Mouse (Mus musculus) heart, embryonic 14.5 days (tissue): ENCODE measurements around the gene Lamtor1. TPM values are rescaled to one million over a fixed set of nuclear protein-coding genes. Genes with fewer than 3 reads are reported as not detected.
A peak's percentile ranks its signal among the peaks of the same experiment; 100 is the strongest.

Experiments used
- ATAC-seq: fragments of 200-750 bp; cut with Nextera tagmentation; 2 replicates; pipeline ENCODE4 v1.8.0; 2017; ENCODE audit warnings: low read depth, moderate TSS enrichment; ENCODE audit not compliant: insufficient number of reproducible peaks, insufficient read depth, low FRiP score
- H3K27ac ChIP-seq, 2 experiments: fragments of 200-500 bp in 1 of 2; fragments of 300-500 bp in 1 of 2; sonication (generic) in 1 of 2; replicated peaks in 1 of 2; 2 replicates each; pipeline ENCODE4 v1.5.1; 2012 to 2014; ENCODE audit warnings: low read depth in 2 of 2, low read length in 2 of 2, control low read depth in 1 of 2, mild to moderate bottlenecking in 1 of 2, mixed read lengths in 1 of 2; ENCODE audit not compliant: control insufficient read depth in 1 of 2, insufficient read depth in 1 of 2
- H3K27me3 ChIP-seq: fragments of 300-500 bp; sonication (generic); 2 replicates; pipeline ENCODE4 v1.6.1; 2014; ENCODE audit warnings: mild to moderate bottlenecking, low read length, control low read depth; ENCODE audit not compliant: control insufficient read depth, insufficient read depth
- H3K36me3 ChIP-seq: fragments of 300-500 bp; sonication (generic); 2 replicates; pipeline ENCODE4 v1.6.1; 2014; ENCODE audit warnings: mild to moderate bottlenecking, control low read depth, low read length, mixed read lengths; ENCODE audit not compliant: control insufficient read depth, insufficient read depth
- H3K4me1 ChIP-seq, 2 experiments: fragments of 200-500 bp in 1 of 2; fragments of 300-500 bp in 1 of 2; sonication (generic) in 1 of 2; 2 replicates each; pipeline ENCODE4 v1.6.1; 2012 to 2014; ENCODE audit warnings: low read length in 2 of 2, control low read depth in 1 of 2, mixed read lengths in 1 of 2; ENCODE audit not compliant: control insufficient read depth in 2 of 2, insufficient read depth in 2 of 2
- H3K4me2 ChIP-seq: fragments of 300-500 bp; sonication (generic); 2 replicates; pipeline ENCODE4 v1.6.1; 2014; ENCODE audit warnings: mild to moderate bottlenecking, low read length
- H3K4me3 ChIP-seq, 2 experiments: fragments of 200-500 bp in 1 of 2; fragments of 300-500 bp in 1 of 2; sonication (generic) in 1 of 2; 2 replicates each; pipeline ENCODE4 v1.5.1; 2012 to 2014; ENCODE audit warnings: low read length in 2 of 2, mild to moderate bottlenecking in 2 of 2, control low read depth in 1 of 2, low read depth in 1 of 2, moderate library complexity in 1 of 2; ENCODE audit not compliant: control insufficient read depth in 1 of 2, insufficient read depth in 1 of 2
- H3K9ac ChIP-seq: fragments of 300-500 bp; sonication (generic); 2 replicates; pipeline ENCODE4 v1.6.1; 2014; ENCODE audit warnings: mild to moderate bottlenecking, low read length
- H3K9me3 ChIP-seq: fragments of 300-500 bp; sonication (generic); 2 replicates; pipeline ENCODE4 v1.6.1; 2016; ENCODE audit warnings: low read length, control low read depth; ENCODE audit not compliant: control insufficient read depth
- WGBS: fragments of 180-500 bp; shearing (Covaris S2); extraction: QIAGEN DNeasy Blood & Tissue Kit; methylation state at CpG from one replicate; pipeline ENCODE4 v1.1.7; 2014; 5-methylcytosine and 5-hydroxymethylcytosine counted together
- polyA plus RNA-seq: library from polyadenylated mRNA; unstranded; fragments of >200 nt; fragmentation: Nextera tagmentation; extraction: Ambion mirVana; gene quantifications from 2 replicates; pipeline ENCODE4 v1.2.1, GENCODE M21; 2014

Lamtor1 gene
- 142 and 146 TPM in 2 replicates for polyA plus RNA-seq

- ATAC-seq, result peak; percentile 95
Observed at GRCm38 (mm10) chr7:101905561-101906286, at the start of gene Lamtor1. Gene Lamtor1 (plus strand): TSS chr7:101905904.

GRCm38 (mm10) chr7:101857094-101857493 is 48.6 kb upstream of the Lamtor1 start, which contains the start of gene Folr2:
Gene Folr2 (minus strand): TSS chr7:101857194.
- Histone ChIP-seq H3K9ac (no peak within 1 kb of the TSS), H3K4me1 (no peaks in the 10 kb centered on the region), H3K27me3 (no peaks in the 10 kb centered on the region), H3K36me3 (no peaks in the 10 kb centered on the region), H3K9me3 (no peaks in the 10 kb centered on the region), H3K4me3 (no peak within 1 kb of the TSS), H3K4me2 (no peak within 1 kb of the TSS), H3K27ac (no peak within 1 kb of the TSS)
- WGBS, result 87% methylated on average over 4 of the region's 4 CpGs
- no peak for ATAC-seq

More at GRCm38 (mm10) chr7:101905561-101906286, at the start of gene Lamtor1:
- Histone ChIP-seq H3K9me3 (no peaks in the 10 kb centered on the region), H3K9ac (peak within 1 kb of the TSS; percentile 96), H3K4me2 (peak within 1 kb of the TSS; percentile 85), H3K36me3 (peaks cover 11% of the 10 kb centered on the region), H3K27ac (peak within 1 kb of the TSS; percentile 97 to 98), H3K4me3 (peak within 1 kb of the TSS; percentile 83 to 90), H3K4me1 (peaks cover 7 to 16% of the 10 kb centered on the region in 2 experiments; a peak in 3 of 4 replicates), H3K27me3 (no peaks in the 10 kb centered on the region)
- WGBS, result under 1% methylated on average over 61 of the region's 61 CpGs

DNA sequence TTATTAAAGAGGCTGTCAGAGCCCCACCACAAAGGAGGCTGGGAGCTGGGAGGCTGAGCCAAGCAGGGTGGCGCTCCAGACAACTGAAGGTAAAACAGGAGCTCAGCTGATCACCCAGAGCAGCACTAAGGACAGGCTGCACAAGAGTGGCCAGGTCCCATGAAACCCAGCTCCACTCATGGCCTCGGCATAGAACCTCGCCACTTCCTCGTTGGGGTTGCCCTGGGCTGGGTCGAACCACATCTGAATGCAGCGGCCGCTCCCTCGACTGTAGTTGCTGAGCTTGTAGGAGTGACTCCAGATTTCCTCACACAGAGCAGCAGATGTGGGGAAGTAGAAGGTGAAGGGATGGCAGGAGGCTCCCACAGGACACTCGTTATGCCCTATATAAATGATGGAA is 47.3 kb upstream of the Lamtor1 start:
- no peaks in the 10 kb centered on the region for H3K9me3 ChIP-seq
- 86% methylated on average over 9 of the region's 9 CpGs for WGBS
- no peak overlapping the region for H3K27ac ChIP-seq
- H3K9ac ChIP-seq, result no peak overlapping the region
- no peaks in the 10 kb centered on the region for H3K36me3 ChIP-seq
- no peak overlapping the region for H3K4me3 ChIP-seq
- no peaks in the 10 kb centered on the region for H3K4me1 ChIP-seq
- no peak for ATAC-seq
- H3K27me3 ChIP-seq, result no peaks in the 10 kb centered on the region
- H3K4me2 ChIP-seq, result no peak overlapping the region

- Histone ChIP-seq H3K4me2 (no peak overlapping the region), H3K9me3 (no peaks in the 10 kb centered on the region), H3K4me1 (no peaks in the 10 kb centered on the region), H3K4me3 (no peak overlapping the region), H3K27ac (no peak overlapping the region), H3K36me3 (no peaks in the 10 kb centered on the region), H3K27me3 (no peaks in the 10 kb centered on the region), H3K9ac (no peak overlapping the region)
- no peak for ATAC-seq
Observed at GRCm38 (mm10) chr7:101860978-101861377, 44.7 kb upstream of the Lamtor1 start.

- H3K27me3 ChIP-seq, result no peaks in the 10 kb centered on the region
- peaks cover 5 to 8% of the 10 kb centered on the region in 2 experiments for H3K4me1 ChIP-seq
- H3K27ac ChIP-seq, result no peak overlapping the region
- no peaks in the 10 kb centered on the region for H3K9me3 ChIP-seq
- 68% methylated on average over 3 of the region's 3 CpGs for WGBS
- no peak overlapping the region for H3K4me2 ChIP-seq
- no peak for ATAC-seq
- no peak overlapping the region for H3K4me3 ChIP-seq
- H3K36me3 ChIP-seq, result no peaks in the 10 kb centered on the region
- no peak overlapping the region for H3K9ac ChIP-seq
Observed at GRCm38 (mm10) chr7:101862291-101862690, 43.4 kb upstream of the Lamtor1 start.

DNA sequence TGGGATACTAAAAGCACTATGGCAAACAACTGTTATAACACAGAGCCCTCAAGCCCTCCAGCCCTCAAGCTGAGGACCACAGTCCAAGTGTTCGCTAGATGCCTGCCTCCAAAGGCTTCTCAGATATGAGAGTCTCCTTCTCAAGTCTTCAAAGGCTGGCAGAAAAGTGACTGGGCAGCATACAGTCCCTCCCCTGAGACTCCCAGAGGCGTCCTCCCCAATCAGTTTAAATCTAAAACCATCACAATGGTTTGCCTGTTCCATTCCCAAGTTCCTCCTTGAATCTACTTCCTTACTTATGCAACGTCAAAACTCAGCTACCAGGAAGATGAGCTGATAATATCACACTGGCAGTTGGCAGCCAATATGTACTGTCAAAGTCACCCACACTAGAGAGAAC is 42.3 kb upstream of the Lamtor1 start, which contains the start of gene Anapc15:
Anapc15 (plus strand) TSS at position 301 of the 400 bp plus-strand sequence.
- 67% methylated on average over 3 of the region's 3 CpGs for WGBS
- no peak within 1 kb of the TSS for H3K9ac ChIP-seq
- H3K9me3 ChIP-seq, result no peaks in the 10 kb centered on the region
- ATAC-seq, result no peak
- no peak within 1 kb of the TSS for H3K27ac ChIP-seq
- H3K4me3 ChIP-seq, result no peak within 1 kb of the TSS
- H3K4me1 ChIP-seq, result peaks cover 7 to 14% of the 10 kb centered on the region in 2 experiments
- no peaks in the 10 kb centered on the region for H3K27me3 ChIP-seq
- H3K36me3 ChIP-seq, result no peaks in the 10 kb centered on the region
- H3K4me2 ChIP-seq, result no peak within 1 kb of the TSS

- WGBS, result 75% methylated on average over 11 of the region's 11 CpGs
- ATAC-seq, result no peak
- Histone ChIP-seq H3K27ac (no peak overlapping the region; a peak in 1 of 4 replicates), H3K4me2 (no peak overlapping the region), H3K27me3 (no peaks in the 10 kb centered on the region), H3K4me1 (peaks cover 17 to 31% of the 10 kb centered on the region in 2 experiments), H3K36me3 (no peaks in the 10 kb centered on the region), H3K9ac (no peak overlapping the region), H3K9me3 (no peaks in the 10 kb centered on the region), H3K4me3 (no peak overlapping the region)
Observed at GRCm38 (mm10) chr7:101866491-101867265, 39.0 kb upstream of the Lamtor1 start.
